Mouse (Mus musculus) CH12.LX (cell line): ENCODE measurements around the gene Kif13a. TPM values are rescaled to one million over a fixed set of nuclear protein-coding genes. Genes with fewer than 3 reads are reported as not detected.

Experiments used
- DNase-seq: peaks from one replicate; pipeline ENCODE4 v3.0.0-alpha.2; 2013; ENCODE audit errors: extremely low read depth
- H3K27ac ChIP-seq: 2 replicates; pipeline ENCODE4 v1.5.1; 2012; ENCODE audit warnings: low read depth, mild to moderate bottlenecking, control low read depth, moderate library complexity; ENCODE audit not compliant: insufficient read depth
- H3K27me3 ChIP-seq: replicated peaks from 2 replicates; pipeline ENCODE3; 2012; ENCODE audit warnings: inconsistent platforms
- H3K36me3 ChIP-seq, 2 experiments: replicated peaks in 1 of 2; 2 replicates each; pipeline versions ENCODE3 to v1.6.1; 2012; ENCODE audit warnings: inconsistent platforms in 1 of 2, low read length in 1 of 2, mild to moderate bottlenecking in 1 of 2, mixed read lengths in 1 of 2, moderate library complexity in 1 of 2; ENCODE audit not compliant: control insufficient read depth in 1 of 2, insufficient read depth in 1 of 2
- H3K4me1 ChIP-seq, 2 experiments: 2 replicates each; pipeline ENCODE4 v1.6.1; 2012; ENCODE audit warnings: inconsistent platforms in 1 of 2, moderate library complexity in 1 of 2; ENCODE audit not compliant: insufficient read depth in 2 of 2, control insufficient read depth in 1 of 2
- H3K4me2 ChIP-seq: 2 replicates; pipeline ENCODE4 v1.6.1; 2012; ENCODE audit warnings: low read depth, mild to moderate bottlenecking, control low read depth; ENCODE audit not compliant: poor library complexity, insufficient read depth, severe bottlenecking
- H3K4me3 ChIP-seq, 3 experiments: fragments of 150-350 bp in 1 of 3; sonication (generic) in 1 of 3; replicated peaks in 1 of 3; 2 replicates each; pipeline versions ENCODE3 to v1.5.1; 2011 to 2012; ENCODE audit warnings: low read depth in 2 of 3, low read length in 2 of 3, mild to moderate bottlenecking in 2 of 3, moderate library complexity in 2 of 3, control low read depth in 1 of 3, improper control_type of control experiment in 1 of 3, inconsistent platforms in 1 of 3, mixed read lengths in 1 of 3; ENCODE audit not compliant: poor library complexity in 1 of 3
- H3K79me2 ChIP-seq: replicated peaks from 2 replicates; pipeline ENCODE4 v1.6.1; 2012; ENCODE audit warnings: mild to moderate bottlenecking, moderate library complexity; ENCODE audit not compliant: control insufficient read depth, poor library complexity, insufficient read depth, severe bottlenecking; ENCODE audit errors: extremely low read depth
- H3K9ac ChIP-seq: 2 replicates; pipeline ENCODE4 v1.6.1; 2012; ENCODE audit warnings: low read depth, mild to moderate bottlenecking, control low read depth, moderate library complexity; ENCODE audit not compliant: insufficient read depth
- H3K9me3 ChIP-seq: replicated peaks from 2 replicates; pipeline ENCODE3; 2012; ENCODE audit warnings: low read length, inconsistent platforms, mixed read lengths
- EP300 ChIP-seq: IDR thresholded peaks from 2 replicates; pipeline ENCODE4 v1.6.1; 2011; ENCODE audit warnings: low read length, improper control_type of control experiment
- ETS1 ChIP-seq: conservative IDR thresholded peaks from 2 replicates; pipeline ENCODE4 v1.6.1; 2012; ENCODE audit warnings: low read depth, mild to moderate bottlenecking, inconsistent platforms, low read length, improper control_type of control experiment, moderate library complexity
- IRF4 ChIP-seq: IDR thresholded peaks from 2 replicates; pipeline ENCODE4 v1.6.1; 2014; ENCODE audit warnings: low read depth, mild to moderate bottlenecking, inconsistent platforms, low read length, improper control_type of control experiment
- JUND ChIP-seq: conservative IDR thresholded peaks from 2 replicates; pipeline ENCODE4 v1.6.1; 2011; ENCODE audit warnings: low read depth, low read length, improper control_type of control experiment
- MAFK ChIP-seq: IDR thresholded peaks from 2 replicates; pipeline ENCODE4 v1.6.1; 2011; ENCODE audit warnings: low read length, improper control_type of control experiment; ENCODE audit not compliant: insufficient replicate concordance
- MEF2A ChIP-seq: IDR thresholded peaks from 2 replicates; pipeline ENCODE4 v1.6.1; 2014; ENCODE audit warnings: low read depth, mild to moderate bottlenecking, inconsistent platforms, low read length, improper control_type of control experiment, borderline replicate concordance
- MXI1 ChIP-seq: IDR thresholded peaks from 2 replicates; pipeline ENCODE4 v1.6.1; 2011; ENCODE audit warnings: mild to moderate bottlenecking, low read depth, low read length, improper control_type of control experiment
- NELFE ChIP-seq: IDR thresholded peaks from 2 replicates; pipeline ENCODE4 v1.6.1; 2011; ENCODE audit warnings: low read depth, low read length, improper control_type of control experiment
- PAX5 ChIP-seq: IDR thresholded peaks from 2 replicates; pipeline ENCODE4 v1.6.1; 2012; ENCODE audit warnings: low read length, inconsistent platforms, mixed read lengths
- POLR2A ChIP-seq: IDR thresholded peaks from 2 replicates; pipeline ENCODE4 v1.6.1; 2011; ENCODE audit warnings: low read depth, mild to moderate bottlenecking, improper control_type of control experiment, low read length
- POLR2AphosphoS2 ChIP-seq: IDR thresholded peaks from 2 replicates; pipeline ENCODE4 v1.6.1; 2011; ENCODE audit warnings: low read depth, low read length, improper control_type of control experiment
- RAD21 ChIP-seq: IDR thresholded peaks from 2 replicates; pipeline ENCODE4 v1.6.1; 2011; ENCODE audit warnings: low read depth, mild to moderate bottlenecking, low read length, improper control_type of control experiment, moderate library complexity
- TCF12 ChIP-seq: IDR thresholded peaks from 2 replicates; pipeline ENCODE4 v1.6.1; 2014; ENCODE audit warnings: low read depth, mild to moderate bottlenecking, inconsistent platforms, low read length, improper control_type of control experiment
- ZKSCAN1 ChIP-seq: IDR thresholded peaks from 2 replicates; pipeline ENCODE4 v1.6.1; 2012; ENCODE audit warnings: low read depth, inconsistent platforms, low read length, improper control_type of control experiment, borderline replicate concordance
- dilution Hi-C: fragments of 300-500 bp; cut with MboI; formaldehyde crosslinking; loops from 2 replicates; pipeline ENCODE4 v1.14.3; 2020; ENCODE audit warnings: low sequenced_read_pairs; ENCODE audit not compliant: extremely low pct_unique_long_range_greater_than_20kb, extremely low pct_ligation_motif_present
- in situ Hi-C: fragments of 300-500 bp; cut with MboI; formaldehyde crosslinking; loops from 3 replicates; pipeline ENCODE4 v1.14.3; 2019; ENCODE audit warnings: low sequenced_read_pairs, low pct_ligation_motif_present, low pct_unique_long_range_greater_than_20kb, mixed read lengths
- polyA plus RNA-seq: library from polyadenylated mRNA; unstranded; fragments of >175 nt; gene quantifications from 2 replicates; pipeline ENCODE4 v1.2.1, GENCODE M21; 2012; ENCODE audit warnings: low read depth; ENCODE audit not compliant: insufficient read length
- total RNA-seq, 2 experiments: library from RNA; depleted of rRNA; stranded (reverse); fragments of 300-350 nt in 1 of 2; fragments of >200 nt in 1 of 2; gene quantifications; 2 replicates each; pipeline ENCODE4 v1.2.3; 2012 to 2014

The Kif13a gene
- total and polyA plus RNA-seq, 3 experiments: not detected

GRCm38 (mm10) chr13:46886497-46887261 lies 43.0 kb downstream of the Kif13a start:
- H3K4me3 ChIP-seq: no peak overlapping the region
- peak; percentile 74; the same call in 1 of the 2 replicates for TF ChIP-seq MAFK
- TF ChIP-seq POLR2A: no peak
- TF ChIP-seq, all 38 proteins: peak for 1
- no peak overlapping the region for H3K27ac ChIP-seq
- DNase-seq: no peak
- H3K4me1 ChIP-seq: no peaks in the 10 kb centered on the region
- H3K36me3 ChIP-seq: no peaks in the 10 kb centered on the region
- dilution Hi-C loops (no loop called here), in situ Hi-C loops (no loop called here)
- no peaks in the 10 kb centered on the region for H3K9me3 ChIP-seq
- H3K27me3 ChIP-seq: no peaks in the 10 kb centered on the region
- no peaks in the 10 kb centered on the region for H3K79me2 ChIP-seq
- no peak overlapping the region for H3K4me2 ChIP-seq
- H3K9ac ChIP-seq: no peak overlapping the region

GRCm38 (mm10) chr13:46885759-46886060 lies 44.0 kb downstream of the Kif13a start:
- dilution Hi-C loops: no loop called here
- H3K79me2 ChIP-seq: no peaks in the 10 kb centered on the region

GRCm38 (mm10) chr13:46884898-46885758 lies 44.5 kb downstream of the Kif13a start:
- H3K4me1 ChIP-seq: no peaks in the 10 kb centered on the region
- no peak overlapping the region for H3K27ac ChIP-seq
- DNase-seq: no peak
- in situ Hi-C loops: no loop called here
- H3K4me2 ChIP-seq: no peak overlapping the region
- H3K36me3 ChIP-seq: no peaks in the 10 kb centered on the region
- no peaks in the 10 kb centered on the region for H3K27me3 ChIP-seq
- H3K4me3 ChIP-seq: no peak overlapping the region
- no peaks in the 10 kb centered on the region for H3K79me2 ChIP-seq
- H3K9ac ChIP-seq: no peak overlapping the region
- no peaks in the 10 kb centered on the region for H3K9me3 ChIP-seq
- dilution Hi-C loops: no loop called here
- TF ChIP-seq TCF12: no peak
- no peak for TF ChIP-seq ZKSCAN1
- no peak for TF ChIP-seq POLR2AphosphoS2
- no peak for TF ChIP-seq PAX5
- no peak for TF ChIP-seq NELFE
- TF ChIP-seq IRF4: no peak
- no peak for TF ChIP-seq MEF2A
- TF ChIP-seq EP300: no peak
- TF ChIP-seq MXI1: no peak
- TF ChIP-seq JUND: no peak
- TF ChIP-seq ETS1: no peak

More at GRCm38 (mm10) chr13:46885759-46886060, 44.0 kb downstream of the Kif13a start:
- no peaks in the 10 kb centered on the region for H3K4me1 ChIP-seq
- no peak for DNase-seq
- no peaks in the 10 kb centered on the region for H3K36me3 ChIP-seq
- H3K9ac ChIP-seq: no peak overlapping the region
- no peaks in the 10 kb centered on the region for H3K9me3 ChIP-seq
- in situ Hi-C loops: no loop called here
- TF ChIP-seq ZKSCAN1 (no peak), RAD21 (no peak)
- no peaks in the 10 kb centered on the region for H3K27me3 ChIP-seq
- no peak overlapping the region for H3K4me2 ChIP-seq
- H3K27ac ChIP-seq: no peak overlapping the region
- H3K4me3 ChIP-seq: no peak overlapping the region
